Mouse (Mus musculus): ENCODE results near the gene Tas2r126. TPM values are rescaled to one million over a fixed set of nuclear protein-coding genes. Genes with fewer than 3 reads are reported as not detected.

Gene Tas2r126
- total and polyA plus RNA-seq, 3 experiments: not detected

DNA sequence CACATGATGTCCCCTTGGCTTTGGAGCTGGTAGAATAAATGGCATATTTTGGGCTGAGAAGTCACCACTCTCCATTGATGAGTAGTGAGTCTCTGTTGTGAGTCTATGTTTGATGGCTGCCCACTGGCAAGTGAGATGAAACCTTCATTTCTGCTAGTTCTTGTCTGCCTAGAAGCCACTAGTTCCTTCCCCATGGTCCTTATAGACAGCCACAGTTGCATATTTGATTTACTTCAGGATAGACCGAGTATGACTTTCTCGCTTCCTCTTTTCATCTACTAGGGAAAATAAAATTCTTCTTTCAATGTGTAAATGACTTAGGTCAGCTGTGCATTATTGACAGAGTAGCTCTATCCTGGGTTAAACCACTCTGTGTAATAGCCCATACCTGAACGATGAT lies 9.9 kb upstream of the Tas2r126 start:
- intact Hi-C loops (cut with DNase I): no loop called here
- H3K9ac ChIP-seq (ENCODE audit: low read depth, low read length): no peak overlapping the region

DNA sequence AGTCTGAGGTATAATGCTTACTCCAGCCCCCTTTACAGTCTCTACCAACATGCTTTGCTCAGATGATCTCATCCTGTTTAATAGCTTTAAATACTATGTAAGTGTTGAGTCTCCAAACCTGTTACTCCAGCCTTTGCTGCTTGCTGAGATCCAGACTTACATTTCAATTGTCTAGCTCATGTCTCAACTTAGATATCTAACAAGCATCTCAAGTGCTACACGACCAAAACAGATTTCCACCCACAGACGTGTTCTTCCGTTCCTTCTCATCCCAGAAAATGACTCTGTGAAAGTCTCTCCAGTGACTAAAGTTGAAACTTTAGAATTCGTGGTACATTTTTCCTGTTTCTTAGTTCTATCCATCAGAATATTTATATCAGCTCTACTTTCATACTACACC lies 8.0 kb upstream of the Tas2r126 start:
- Histone ChIP-seq H3K79me2 (replicated peaks; ENCODE audit: control insufficient read depth, insufficient read depth, low read length) (no peaks in the 10 kb centered on the region), H3K27me3 (ENCODE audit: control insufficient read depth, insufficient read depth, low read length) (no peaks in the 10 kb centered on the region), H3K36me3 (ENCODE audit: control insufficient read depth, insufficient read depth, low read length) (no peaks in the 10 kb centered on the region), H3K9ac (ENCODE audit: low read depth, low read length) (no peak overlapping the region), H3K4me1 (ENCODE audit: control insufficient read depth, insufficient read depth, low read length) (no peaks in the 10 kb centered on the region), H3K4me3 (no peak overlapping the region), H3K27ac (no peak overlapping the region)
- DNase-seq: no peak
- 67% methylated on average over 4 of the region's 4 CpGs for WGBS
- TF ChIP-seq CTCF (IDR thresholded peaks at IDR 0.05): no peak
- no peak for TF ChIP-seq POLR2A (IDR thresholded peaks at IDR 0.05; ENCODE audit: insufficient read depth, low read depth, low read length)
- no peak for TF ChIP-seq EP300 (IDR thresholded peaks at IDR 0.05; ENCODE audit: insufficient read depth, low read depth, low read length)
- intact Hi-C loops (cut with DNase I): no loop called here

More for the DNA sequence above, 9.9 kb upstream of the Tas2r126 start:
- DNase-seq: no peak
- no peak overlapping the region for H3K4me3 ChIP-seq
- no peaks in the 10 kb centered on the region for H3K79me2 ChIP-seq (replicated peaks; ENCODE audit: control insufficient read depth, insufficient read depth, low read length)
- H3K27ac ChIP-seq: no peak overlapping the region
- no peaks in the 10 kb centered on the region for H3K4me1 ChIP-seq (ENCODE audit: control insufficient read depth, insufficient read depth, low read length)
- no peaks in the 10 kb centered on the region for H3K27me3 ChIP-seq (ENCODE audit: control insufficient read depth, insufficient read depth, low read length)
- 91% methylated on average over 3 of the region's 3 CpGs for WGBS
- TF ChIP-seq POLR2A (IDR thresholded peaks at IDR 0.05; ENCODE audit: insufficient read depth, low read depth, low read length) (no peak), EP300 (IDR thresholded peaks at IDR 0.05; ENCODE audit: insufficient read depth, low read depth, low read length) (no peak), CTCF (IDR thresholded peaks at IDR 0.05) (no peak)
- H3K36me3 ChIP-seq (ENCODE audit: control insufficient read depth, insufficient read depth, low read length): no peaks in the 10 kb centered on the region

DNA sequence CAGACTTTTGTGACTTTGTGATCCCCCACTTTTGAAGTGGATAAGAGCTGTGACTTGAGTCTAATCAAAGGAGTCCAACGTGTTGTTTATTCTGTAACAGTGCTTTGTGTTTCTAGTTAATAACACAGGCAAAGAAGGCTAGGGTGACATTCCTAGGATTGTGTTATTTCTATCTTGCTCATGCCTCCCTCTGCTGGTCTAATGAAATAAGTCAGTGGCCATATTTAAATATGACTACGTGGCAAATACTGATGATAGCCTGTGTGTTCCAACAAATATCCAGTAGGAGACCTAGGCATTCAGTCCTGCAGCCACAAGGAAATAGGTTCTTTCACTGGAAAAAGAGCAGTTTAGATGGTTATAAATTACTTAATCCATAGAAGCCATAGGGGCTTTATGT lies 781 bp upstream of the Tas2r126 start:
- peak; percentile 59 for TF ChIP-seq CTCF (IDR thresholded peaks at IDR 0.05)
- no peak for TF ChIP-seq POLR2A (IDR thresholded peaks at IDR 0.05; ENCODE audit: insufficient read depth, low read depth, low read length)
- WGBS: 27% methylated on average over 2 of the region's 2 CpGs
- Histone ChIP-seq H3K9ac (ENCODE audit: low read depth, low read length) (no peak overlapping the region), H3K36me3 (ENCODE audit: control insufficient read depth, insufficient read depth, low read length) (no peaks in the 10 kb centered on the region), H3K4me1 (ENCODE audit: control insufficient read depth, insufficient read depth, low read length) (peaks cover 1% of the 10 kb centered on the region; the same call in 1 of the 2 replicates), H3K27ac (no peak overlapping the region), H3K27me3 (ENCODE audit: control insufficient read depth, insufficient read depth, low read length) (no peaks in the 10 kb centered on the region), H3K79me2 (replicated peaks; ENCODE audit: control insufficient read depth, insufficient read depth, low read length) (no peaks in the 10 kb centered on the region), H3K4me3 (no peak overlapping the region)
- intact Hi-C loops (cut with DNase I): loop anchor here (5.0 kb wide), 3 partner anchors 51 to 149 kb away; no protein-coding TSS in a partner anchor
- DNase-seq: no peak

DNA sequence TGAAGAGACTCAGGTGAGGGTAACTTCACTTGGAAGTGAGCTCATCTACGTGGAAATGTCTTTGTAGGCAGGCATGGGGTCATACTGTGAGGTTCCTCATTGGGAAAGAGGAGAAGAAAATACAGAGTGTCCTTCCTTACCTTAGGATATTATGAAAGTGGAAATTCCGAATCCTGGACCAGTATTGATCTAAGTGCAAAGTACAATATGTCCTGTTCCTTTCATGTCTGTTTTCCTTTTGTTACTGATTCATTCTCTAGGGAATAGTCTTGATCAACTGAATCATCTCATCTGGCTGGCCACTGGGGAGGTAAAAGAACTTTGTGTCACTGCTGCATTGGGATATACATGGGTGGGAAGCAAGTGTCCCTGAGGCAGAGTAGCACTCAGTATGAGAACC lies 1.2 kb downstream of the Tas2r126 start:
- peaks cover 1% of the 10 kb centered on the region; the same call in 1 of the 2 replicates for H3K4me1 ChIP-seq (ENCODE audit: control insufficient read depth, insufficient read depth, low read length)
- no peak for TF ChIP-seq EP300 (IDR thresholded peaks at IDR 0.05; ENCODE audit: insufficient read depth, low read depth, low read length)
- no peak for TF ChIP-seq CTCF (IDR thresholded peaks at IDR 0.05)
- no peak for TF ChIP-seq POLR2A (IDR thresholded peaks at IDR 0.05; ENCODE audit: insufficient read depth, low read depth, low read length)
- intact Hi-C loops (cut with DNase I): no loop called here
- no peaks in the 10 kb centered on the region for H3K79me2 ChIP-seq (replicated peaks; ENCODE audit: control insufficient read depth, insufficient read depth, low read length)
- no peaks in the 10 kb centered on the region for H3K36me3 ChIP-seq (ENCODE audit: control insufficient read depth, insufficient read depth, low read length)
- no peaks in the 10 kb centered on the region for H3K27me3 ChIP-seq (ENCODE audit: control insufficient read depth, insufficient read depth, low read length)
- 85% methylated on average over 2 of the region's 2 CpGs for WGBS
- DNase-seq: no peak
- H3K9ac ChIP-seq (ENCODE audit: low read depth, low read length): no peak overlapping the region
- H3K4me3 ChIP-seq: no peak overlapping the region
- H3K27ac ChIP-seq: no peak overlapping the region

DNA sequence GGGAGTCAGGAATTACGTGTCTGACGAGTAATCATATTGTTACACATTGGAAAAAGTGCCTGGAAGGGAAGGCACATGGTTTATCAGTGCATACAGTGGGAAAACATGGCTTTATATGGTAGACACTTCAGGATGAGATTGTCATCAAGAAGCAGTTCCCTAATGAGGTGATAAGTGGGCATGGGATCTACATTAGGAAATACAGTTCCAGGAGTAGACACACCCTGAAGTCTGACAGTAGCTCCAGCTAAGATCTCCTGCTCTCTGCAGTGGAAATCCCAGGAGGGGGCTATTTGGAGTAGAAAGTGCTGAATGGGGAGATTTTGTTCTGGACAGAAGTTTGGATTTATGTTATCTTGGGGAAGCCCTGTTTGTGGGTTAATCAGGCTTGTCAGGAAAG lies 7.1 kb downstream of the Tas2r126 start:
- H3K9ac ChIP-seq (ENCODE audit: low read depth, low read length): no peak overlapping the region
- TF ChIP-seq POLR2A (IDR thresholded peaks at IDR 0.05; ENCODE audit: insufficient read depth, low read depth, low read length) (no peak), EP300 (IDR thresholded peaks at IDR 0.05; ENCODE audit: insufficient read depth, low read depth, low read length) (no peak), CTCF (IDR thresholded peaks at IDR 0.05) (no peak)
- DNase-seq: no peak
- intact Hi-C loops (cut with DNase I): no loop called here
- no peak overlapping the region for H3K4me3 ChIP-seq
- H3K27ac ChIP-seq: no peak overlapping the region
- H3K36me3 ChIP-seq (ENCODE audit: control insufficient read depth, insufficient read depth, low read length): no peaks in the 10 kb centered on the region
- no peaks in the 10 kb centered on the region for H3K27me3 ChIP-seq (ENCODE audit: control insufficient read depth, insufficient read depth, low read length)
- WGBS: 29% methylated on average over 2 of the region's 2 CpGs
- no peaks in the 10 kb centered on the region for H3K4me1 ChIP-seq (ENCODE audit: control insufficient read depth, insufficient read depth, low read length)
- H3K79me2 ChIP-seq (replicated peaks; ENCODE audit: control insufficient read depth, insufficient read depth, low read length): no peaks in the 10 kb centered on the region

DNA sequence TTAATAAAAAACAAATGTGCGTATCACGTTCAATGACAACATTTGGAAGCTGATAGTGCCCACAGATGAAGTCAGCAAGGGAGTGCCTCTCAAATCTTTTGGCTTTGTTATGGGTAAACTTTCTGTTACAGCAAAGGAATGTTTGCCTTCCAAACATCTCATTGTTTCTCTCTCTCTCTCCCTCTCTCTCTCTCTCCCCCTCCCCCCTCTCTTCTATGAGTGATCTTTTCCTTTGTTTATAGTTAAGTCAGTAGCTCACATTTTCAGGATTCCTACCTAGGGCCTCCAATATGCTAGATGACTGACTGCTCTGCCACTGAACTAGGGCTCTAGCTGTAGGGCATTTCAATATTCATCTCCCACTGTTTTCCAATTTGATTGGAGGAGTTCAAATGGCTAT lies 10.2 kb downstream of the Tas2r126 start:
- no peak overlapping the region for H3K9ac ChIP-seq (ENCODE audit: low read depth, low read length)
- H3K4me3 ChIP-seq: no peak overlapping the region
- no peak overlapping the region for H3K27ac ChIP-seq
- TF ChIP-seq POLR2A (IDR thresholded peaks at IDR 0.05; ENCODE audit: insufficient read depth, low read depth, low read length) (no peak), EP300 (IDR thresholded peaks at IDR 0.05; ENCODE audit: insufficient read depth, low read depth, low read length) (no peak), CTCF (IDR thresholded peaks at IDR 0.05) (no peak)
- intact Hi-C loops (cut with DNase I): no loop called here
- no peak for DNase-seq
- H3K4me1 ChIP-seq (ENCODE audit: control insufficient read depth, insufficient read depth, low read length): no peaks in the 10 kb centered on the region
- H3K79me2 ChIP-seq (replicated peaks; ENCODE audit: control insufficient read depth, insufficient read depth, low read length): no peaks in the 10 kb centered on the region
- no peaks in the 10 kb centered on the region for H3K27me3 ChIP-seq (ENCODE audit: control insufficient read depth, insufficient read depth, low read length)
- 66% methylated on average over 2 of the region's 2 CpGs for WGBS
- H3K36me3 ChIP-seq (ENCODE audit: control insufficient read depth, insufficient read depth, low read length): no peaks in the 10 kb centered on the region
